Mouse (Mus musculus): Measurements from ENCODE around the gene Gnai1. TPM values are rescaled to one million over a fixed set of nuclear protein-coding genes. Genes with fewer than 3 reads are reported as not detected.

Gene Gnai1
- 45.0 and 59.1 TPM in 2 replicates for polyA plus RNA-seq (2014; fragmentation: Nextera tagmentation; extraction: Ambion mirVana)

DNA sequence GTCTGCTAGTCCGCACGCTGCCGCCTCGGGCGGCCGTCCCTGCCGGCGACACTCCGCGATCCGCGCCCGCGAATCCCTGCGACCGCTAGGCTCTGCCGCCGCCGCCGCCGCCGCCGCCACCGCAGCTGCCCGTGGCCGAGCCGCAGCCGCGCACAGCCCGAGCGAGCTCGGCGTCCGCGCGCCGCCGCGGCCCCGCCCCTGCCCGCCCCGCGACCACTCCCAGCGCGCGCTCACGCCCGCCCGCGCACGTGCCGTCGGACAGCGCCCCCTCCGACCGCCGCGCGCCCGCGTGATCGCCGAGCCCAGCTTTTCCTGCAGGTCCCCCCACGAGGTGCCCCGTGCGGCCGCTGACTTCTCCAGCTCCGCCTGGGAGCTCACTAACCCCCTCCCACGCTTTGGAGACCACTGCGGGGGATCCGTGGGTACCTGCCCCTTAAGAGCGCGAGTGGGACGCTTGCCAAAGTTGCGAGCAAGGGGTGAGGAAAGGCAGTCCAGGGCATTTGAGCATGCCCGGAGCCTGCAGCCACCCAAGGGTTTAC, at the start of gene Gnai1:
Gnai1 (minus strand) TSS at position 75 of the 539 bp plus-strand sequence.
- under 1% methylated on average over 47 of the region's 76 CpGs for WGBS
- peak within 1 kb of the TSS; percentile 92 for H3K4me2 ChIP-seq (ENCODE audit: low read length)
- H3K27me3 ChIP-seq (replicated peaks; ENCODE audit: control insufficient read depth, insufficient read depth, low read length): no peaks in the 10 kb centered on the region
- peak within 1 kb of the TSS; percentile 79 for H3K4me3 ChIP-seq (ENCODE audit: low read depth, low read length)
- peaks cover 8% of the 10 kb centered on the region for H3K4me1 ChIP-seq (ENCODE audit: control insufficient read depth, insufficient read depth, low read length)
- H3K9ac ChIP-seq (ENCODE audit: low read length): peak within 1 kb of the TSS; percentile 90
- peak; percentile 98 for ATAC-seq
- DNase-seq (ENCODE audit: low spot score): peak; percentile 79
- no peaks in the 10 kb centered on the region for H3K9me3 ChIP-seq (replicated peaks; ENCODE audit: control insufficient read depth, low read length)
- H3K36me3 ChIP-seq (ENCODE audit: control insufficient read depth, insufficient read depth, low read length): no peaks in the 10 kb centered on the region
- H3K27ac ChIP-seq (ENCODE audit: low read depth, low read length): peak within 1 kb of the TSS; percentile 77; the same call in 1 of the 2 replicates

DNA sequence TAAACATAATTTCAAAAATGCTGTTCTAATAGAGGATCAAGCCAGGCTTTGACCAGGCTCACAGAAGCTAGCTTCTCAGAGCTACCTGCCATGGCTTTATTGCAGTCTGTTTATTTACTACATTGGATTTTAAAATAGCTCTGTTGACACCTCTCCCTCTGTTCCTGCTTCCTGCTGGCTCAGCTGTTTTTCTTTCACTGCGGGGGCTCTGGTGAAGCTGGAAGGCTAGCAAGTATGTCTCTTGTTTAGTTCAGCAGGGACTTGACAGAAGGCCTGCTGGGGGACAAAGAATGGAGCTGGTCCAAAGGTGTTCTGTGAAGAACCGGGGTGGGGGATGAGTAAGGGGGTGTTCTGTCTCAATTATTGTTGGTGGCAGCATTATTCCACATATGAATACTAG, 7.7 kb upstream of the Gnai1 start:
- H3K36me3 ChIP-seq (ENCODE audit: control insufficient read depth, insufficient read depth, low read length): no peaks in the 10 kb centered on the region
- 9% methylated on average over 2 of the region's 2 CpGs for WGBS
- H3K27ac ChIP-seq (ENCODE audit: low read depth, low read length): no peak overlapping the region
- ATAC-seq (no peak), DNase-seq (ENCODE audit: low spot score) (no peak)
- H3K4me1 ChIP-seq (ENCODE audit: control insufficient read depth, insufficient read depth, low read length): no peaks in the 10 kb centered on the region
- H3K9me3 ChIP-seq (replicated peaks; ENCODE audit: control insufficient read depth, low read length): no peaks in the 10 kb centered on the region
- no peak overlapping the region for H3K4me2 ChIP-seq (ENCODE audit: low read length)
- H3K4me3 ChIP-seq (ENCODE audit: low read depth, low read length): no peak overlapping the region
- no peaks in the 10 kb centered on the region for H3K27me3 ChIP-seq (replicated peaks; ENCODE audit: control insufficient read depth, insufficient read depth, low read length)
- no peak overlapping the region for H3K9ac ChIP-seq (ENCODE audit: low read length)

DNA sequence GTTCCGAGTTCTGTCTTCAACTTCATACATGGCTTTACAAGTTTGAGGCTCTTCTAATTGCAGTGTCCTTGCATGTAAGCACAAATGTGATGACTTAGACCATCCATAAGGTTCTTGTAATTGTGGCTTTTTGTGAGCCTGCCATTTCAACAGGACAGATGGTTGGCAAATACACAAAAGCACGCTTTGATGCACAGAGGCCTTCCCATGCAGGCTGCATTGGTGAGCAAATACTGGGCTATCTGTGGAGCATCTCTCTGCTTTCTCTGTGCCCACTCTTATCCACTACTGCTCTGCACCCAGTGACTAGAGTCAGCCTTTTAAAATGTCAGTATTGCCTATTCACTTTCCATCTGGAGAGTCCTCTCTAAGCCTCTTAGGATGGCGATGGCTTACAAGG, 5.3 kb upstream of the Gnai1 start:
- DNase-seq (ENCODE audit: low spot score) (no peak), ATAC-seq (no peak)
- WGBS: 94% methylated on average over 3 of the region's 3 CpGs
- Histone ChIP-seq H3K4me2 (ENCODE audit: low read length) (no peak overlapping the region), H3K9ac (ENCODE audit: low read length) (no peak overlapping the region), H3K27me3 (replicated peaks; ENCODE audit: control insufficient read depth, insufficient read depth, low read length) (no peaks in the 10 kb centered on the region), H3K36me3 (ENCODE audit: control insufficient read depth, insufficient read depth, low read length) (no peaks in the 10 kb centered on the region), H3K4me1 (ENCODE audit: control insufficient read depth, insufficient read depth, low read length) (no peaks in the 10 kb centered on the region), H3K4me3 (ENCODE audit: low read depth, low read length) (no peak overlapping the region), H3K27ac (ENCODE audit: low read depth, low read length) (no peak overlapping the region), H3K9me3 (replicated peaks; ENCODE audit: control insufficient read depth, low read length) (no peaks in the 10 kb centered on the region)

GRCm38 (mm10) chr5:18360956-18361355, 801 bp upstream of the Gnai1 start:
- Histone ChIP-seq H3K9ac (ENCODE audit: low read length) (peak overlapping the region; percentile 90; the same call in 1 of the 2 replicates), H3K36me3 (ENCODE audit: control insufficient read depth, insufficient read depth, low read length) (no peaks in the 10 kb centered on the region), H3K27ac (ENCODE audit: low read depth, low read length) (no peak overlapping the region), H3K4me3 (ENCODE audit: low read depth, low read length) (peak overlapping the region; percentile 79), H3K27me3 (replicated peaks; ENCODE audit: control insufficient read depth, insufficient read depth, low read length) (no peaks in the 10 kb centered on the region), H3K4me2 (ENCODE audit: low read length) (peak overlapping the region; percentile 92), H3K4me1 (ENCODE audit: control insufficient read depth, insufficient read depth, low read length) (peaks cover 8% of the 10 kb centered on the region), H3K9me3 (replicated peaks; ENCODE audit: control insufficient read depth, low read length) (no peaks in the 10 kb centered on the region)
- 20% methylated on average over 6 of the region's 6 CpGs for WGBS
- no peak for ATAC-seq
- no peak for DNase-seq (ENCODE audit: low spot score)

GRCm38 (mm10) chr5:18359376-18360280, 527 bp downstream of the Gnai1 start:
- H3K36me3 ChIP-seq (ENCODE audit: control insufficient read depth, insufficient read depth, low read length): no peaks in the 10 kb centered on the region
- H3K9me3 ChIP-seq (replicated peaks; ENCODE audit: control insufficient read depth, low read length): no peaks in the 10 kb centered on the region
- ATAC-seq (peak; percentile 83), DNase-seq (ENCODE audit: low spot score) (peak; percentile 65)
- peaks cover 8% of the 10 kb centered on the region for H3K4me1 ChIP-seq (ENCODE audit: control insufficient read depth, insufficient read depth, low read length)
- peak overlapping the region; percentile 77; the same call in 1 of the 2 replicates for H3K27ac ChIP-seq (ENCODE audit: low read depth, low read length)
- H3K4me2 ChIP-seq (ENCODE audit: low read length): peak overlapping the region; percentile 92
- H3K4me3 ChIP-seq (ENCODE audit: low read depth, low read length): peak overlapping the region; percentile 79
- H3K27me3 ChIP-seq (replicated peaks; ENCODE audit: control insufficient read depth, insufficient read depth, low read length): no peaks in the 10 kb centered on the region
- peak overlapping the region; percentile 90 for H3K9ac ChIP-seq (ENCODE audit: low read length)
- under 1% methylated on average over 64 of the region's 76 CpGs for WGBS

DNA sequence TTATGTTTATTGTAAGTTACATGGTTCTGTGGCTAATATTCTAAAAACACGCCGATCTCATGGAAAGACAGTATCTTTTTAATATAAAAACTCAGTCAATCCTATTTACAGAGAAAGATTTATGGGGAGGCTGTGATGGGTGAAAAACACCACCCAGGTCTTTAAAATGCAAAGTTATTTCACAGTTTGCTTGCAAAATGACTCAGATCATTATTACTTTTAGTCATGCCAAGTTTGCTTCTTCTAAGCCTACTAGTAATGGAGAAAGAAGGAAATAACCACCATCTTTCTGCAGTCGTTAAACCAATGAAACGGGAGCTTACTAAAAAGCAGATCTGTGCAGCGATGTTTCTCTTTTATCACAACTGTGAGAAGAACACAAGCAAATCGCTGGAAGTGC, 1.4 kb downstream of the Gnai1 start:
- peak overlapping the region; percentile 92 for H3K4me2 ChIP-seq (ENCODE audit: low read length)
- DNase-seq (ENCODE audit: low spot score): peak; percentile 32
- no peaks in the 10 kb centered on the region for H3K36me3 ChIP-seq (ENCODE audit: control insufficient read depth, insufficient read depth, low read length)
- H3K9me3 ChIP-seq (replicated peaks; ENCODE audit: control insufficient read depth, low read length): no peaks in the 10 kb centered on the region
- peaks cover 8% of the 10 kb centered on the region for H3K4me1 ChIP-seq (ENCODE audit: control insufficient read depth, insufficient read depth, low read length)
- 34% methylated on average over 6 of the region's 6 CpGs for WGBS
- no peaks in the 10 kb centered on the region for H3K27me3 ChIP-seq (replicated peaks; ENCODE audit: control insufficient read depth, insufficient read depth, low read length)
- H3K4me3 ChIP-seq (ENCODE audit: low read depth, low read length): peak overlapping the region; percentile 79
- no peak overlapping the region for H3K27ac ChIP-seq (ENCODE audit: low read depth, low read length)
- no peak for ATAC-seq
- H3K9ac ChIP-seq (ENCODE audit: low read length): peak overlapping the region; percentile 90

GRCm38 (mm10) chr5:18358191-18358590, 2.0 kb downstream of the Gnai1 start:
- peak overlapping the region; percentile 79; the same call in 1 of the 2 replicates for H3K4me3 ChIP-seq (ENCODE audit: low read depth, low read length)
- H3K36me3 ChIP-seq (ENCODE audit: control insufficient read depth, insufficient read depth, low read length): no peaks in the 10 kb centered on the region
- peak; percentile 55 for DNase-seq (ENCODE audit: low spot score)
- peak overlapping the region; percentile 92 for H3K4me2 ChIP-seq (ENCODE audit: low read length)
- ATAC-seq: no peak
- H3K4me1 ChIP-seq (ENCODE audit: control insufficient read depth, insufficient read depth, low read length): peaks cover 8% of the 10 kb centered on the region
- no peak overlapping the region for H3K9ac ChIP-seq (ENCODE audit: low read length)
- no peaks in the 10 kb centered on the region for H3K9me3 ChIP-seq (replicated peaks; ENCODE audit: control insufficient read depth, low read length)
- 13% methylated on average over 3 of the region's 3 CpGs for WGBS
- no peak overlapping the region for H3K27ac ChIP-seq (ENCODE audit: low read depth, low read length)
- H3K27me3 ChIP-seq (replicated peaks; ENCODE audit: control insufficient read depth, insufficient read depth, low read length): no peaks in the 10 kb centered on the region

GRCm38 (mm10) chr5:18347297-18347696, 12.9 kb downstream of the Gnai1 start:
- Histone ChIP-seq H3K4me3 (ENCODE audit: low read depth, low read length) (no peak overlapping the region), H3K27me3 (replicated peaks; ENCODE audit: control insufficient read depth, insufficient read depth, low read length) (no peaks in the 10 kb centered on the region), H3K27ac (ENCODE audit: low read depth, low read length) (no peak overlapping the region), H3K9me3 (replicated peaks; ENCODE audit: control insufficient read depth, low read length) (no peaks in the 10 kb centered on the region), H3K4me1 (ENCODE audit: control insufficient read depth, insufficient read depth, low read length) (no peaks in the 10 kb centered on the region), H3K9ac (ENCODE audit: low read length) (no peak overlapping the region), H3K36me3 (ENCODE audit: control insufficient read depth, insufficient read depth, low read length) (no peaks in the 10 kb centered on the region), H3K4me2 (ENCODE audit: low read length) (no peak overlapping the region)
- WGBS: 96% methylated on average over 3 of the region's 3 CpGs
- DNase-seq (ENCODE audit: low spot score): no peak
- ATAC-seq: no peak

Measured in forebrain, embryonic 14.5 days (tissue).